Mouse (Mus musculus) common myeloid progenitor, adult 5-6 weeks (primary cell): ENCODE measurements around the gene Aoc2. TPM values are rescaled to one million over a fixed set of nuclear protein-coding genes. Genes with fewer than 3 reads are reported as not detected.
A peak's percentile ranks its signal among the peaks of the same experiment; 100 is the strongest.
"Not testable (repeated sequence)": the region's sequence is repeated elsewhere in the genome, so short reads cannot be mapped to it uniquely, and the experiment has no call there.

Experiments used
- ATAC-seq: replicated peaks from 2 replicates; pipeline ENCODE4 v1.8.0; 2016; ENCODE audit warnings: low read depth, mild to moderate bottlenecking, moderate TSS enrichment, inconsistent platforms; ENCODE audit not compliant: poor library complexity, severe bottlenecking
- total RNA-seq: library from RNA; stranded (forward); fragments of 200-1000, 187-1606 nt; gene quantifications from 2 replicates; pipeline ENCODE4 v1.2.3, GENCODE M21; 2017

Aoc2 gene
- total RNA-seq, 1 experiment from 2014 or later: 2.4 TPM

DNA sequence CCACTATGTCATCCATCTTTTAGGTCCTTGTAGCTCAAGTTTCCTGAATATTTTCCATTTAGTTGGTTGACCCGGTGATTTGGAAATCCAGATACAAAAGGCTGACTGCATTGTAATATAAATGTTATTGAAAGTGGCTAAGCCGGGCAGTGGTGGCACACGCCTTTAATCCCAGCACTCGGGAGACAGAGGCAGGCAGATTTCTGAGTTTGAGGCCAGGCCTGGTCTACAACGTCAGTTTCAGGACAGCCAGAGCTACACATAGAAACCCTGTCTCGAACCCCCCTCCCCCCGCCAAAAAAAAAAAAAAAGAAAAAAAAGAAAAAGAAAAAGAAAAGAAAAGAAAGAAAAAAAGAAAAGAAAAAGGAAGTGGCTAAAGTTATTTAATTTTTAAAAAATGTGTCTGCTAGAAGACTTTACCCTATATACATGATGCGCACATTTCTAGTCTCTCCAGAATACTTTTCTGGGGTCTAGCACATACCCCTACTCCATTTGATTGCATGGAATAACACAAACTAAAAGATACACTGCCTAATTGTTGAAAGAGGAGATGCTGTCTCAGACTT, 9.7 kb upstream of the Aoc2 start:
- no peak for ATAC-seq

DNA sequence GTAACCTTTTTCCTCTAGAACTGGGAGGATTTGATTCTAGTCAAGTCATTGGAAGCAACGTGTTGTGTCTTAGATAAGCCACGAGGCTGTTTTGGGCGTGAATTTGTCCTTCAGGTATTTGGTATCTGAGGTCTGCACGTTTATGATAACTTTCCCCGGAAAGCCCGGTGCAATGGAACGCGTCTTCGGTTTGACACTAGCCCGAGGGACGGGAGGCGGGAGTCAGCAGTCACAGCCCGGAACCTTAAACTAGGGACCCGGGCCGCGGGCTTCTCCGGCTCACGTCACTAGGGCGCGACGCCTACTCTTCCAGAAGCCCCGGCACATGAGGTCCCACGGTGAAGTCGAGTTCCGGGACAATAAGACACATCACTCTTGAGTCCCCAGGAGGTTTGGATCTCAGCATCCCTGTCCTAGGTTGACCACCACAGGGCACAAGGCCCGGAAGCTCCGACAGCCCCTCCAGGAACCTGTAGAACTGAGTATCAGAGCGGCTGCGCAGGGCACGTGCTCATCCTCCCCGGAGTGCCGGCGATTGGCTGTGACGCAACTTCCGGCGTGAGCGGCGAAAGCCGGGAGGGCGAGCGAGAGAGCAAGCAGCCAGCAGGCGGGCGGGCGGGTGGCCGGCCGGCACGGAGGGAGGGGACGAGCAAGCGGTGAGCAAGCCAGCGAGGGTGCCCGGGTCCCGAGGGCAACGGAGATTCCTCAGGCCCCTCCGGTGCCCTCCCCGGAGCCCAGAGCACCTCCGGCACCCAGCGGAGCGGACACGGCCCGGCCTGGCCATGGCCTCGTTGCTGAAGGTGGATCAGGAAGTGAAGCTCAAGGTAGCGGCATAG, 9.0 kb upstream of the Aoc2 start, which contains the start of gene Psme3:
TSS of gene Psme3 (plus strand) at position 549 of the 836 bp plus-strand sequence.
- peak; percentile 91 for ATAC-seq

GRCm38 (mm10) chr11:101316501-101316917, 8.4 kb upstream of the Aoc2 start:
- ATAC-seq: peak; percentile 13; the same call in 1 of the 2 replicates

- peak; percentile 81 for ATAC-seq
Observed at GRCm38 (mm10) chr11:101323609-101324008, 1.3 kb upstream of the Aoc2 start.

GRCm38 (mm10) chr11:101325201-101325600, 338 bp downstream of the Aoc2 start:
- ATAC-seq: not testable (repeated sequence)

GRCm38 (mm10) chr11:101326147-101326546, 1.3 kb downstream of the Aoc2 start:
- no peak for ATAC-seq

DNA sequence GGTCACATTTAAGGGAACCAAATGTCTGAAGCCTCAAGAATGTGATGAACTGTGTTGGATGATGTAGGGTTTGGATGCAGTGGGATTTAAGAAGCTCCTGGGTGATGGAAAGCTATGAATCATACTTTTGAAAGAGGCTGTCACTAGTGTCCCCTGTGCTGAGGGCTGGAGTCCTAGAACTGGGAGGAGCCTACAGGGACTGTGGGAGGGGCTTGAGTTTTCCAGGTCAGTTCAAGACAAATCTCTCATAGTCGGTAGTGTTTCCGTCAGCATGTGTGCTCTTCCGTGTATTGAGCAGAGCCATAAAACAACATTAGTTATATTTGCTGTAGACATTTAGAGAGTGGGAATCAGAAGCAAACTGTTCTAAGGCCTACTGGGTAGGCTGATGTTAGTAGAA, 2.4 kb downstream of the Aoc2 start:
- no peak for ATAC-seq

DNA sequence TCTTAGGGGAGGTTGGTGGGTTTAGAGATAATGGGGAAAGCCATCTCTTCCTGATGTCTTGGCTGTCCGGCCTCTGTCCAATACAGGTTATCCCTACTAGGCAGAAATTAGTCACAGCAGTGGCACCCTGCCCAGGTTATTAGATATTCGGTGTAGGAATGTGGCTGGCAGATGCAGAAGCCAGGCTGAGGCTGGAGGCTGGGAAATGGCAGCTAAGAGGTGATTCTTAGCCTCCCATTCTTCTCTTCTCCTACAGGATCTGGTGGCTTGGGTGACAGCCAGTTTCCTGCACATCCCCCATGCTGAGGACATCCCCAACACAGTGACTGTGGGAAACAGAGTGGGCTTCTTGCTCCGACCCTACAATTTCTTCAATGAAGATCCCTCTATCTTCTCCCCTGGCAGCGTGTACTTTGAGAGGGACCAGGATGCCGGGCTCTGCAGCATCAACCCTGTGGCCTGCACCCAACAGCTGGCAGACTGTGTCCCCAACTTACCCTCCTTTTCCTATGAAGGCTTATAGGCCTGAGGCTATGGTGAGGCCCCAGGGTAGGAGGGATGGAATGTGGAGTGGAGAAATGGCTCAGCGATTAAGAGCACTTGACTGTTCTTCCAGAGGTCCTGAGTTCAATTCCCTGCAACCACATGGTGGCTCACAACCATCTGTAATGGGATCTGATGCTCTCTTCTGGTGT, 4.2 kb downstream of the Aoc2 start:
- ATAC-seq: no peak

DNA sequence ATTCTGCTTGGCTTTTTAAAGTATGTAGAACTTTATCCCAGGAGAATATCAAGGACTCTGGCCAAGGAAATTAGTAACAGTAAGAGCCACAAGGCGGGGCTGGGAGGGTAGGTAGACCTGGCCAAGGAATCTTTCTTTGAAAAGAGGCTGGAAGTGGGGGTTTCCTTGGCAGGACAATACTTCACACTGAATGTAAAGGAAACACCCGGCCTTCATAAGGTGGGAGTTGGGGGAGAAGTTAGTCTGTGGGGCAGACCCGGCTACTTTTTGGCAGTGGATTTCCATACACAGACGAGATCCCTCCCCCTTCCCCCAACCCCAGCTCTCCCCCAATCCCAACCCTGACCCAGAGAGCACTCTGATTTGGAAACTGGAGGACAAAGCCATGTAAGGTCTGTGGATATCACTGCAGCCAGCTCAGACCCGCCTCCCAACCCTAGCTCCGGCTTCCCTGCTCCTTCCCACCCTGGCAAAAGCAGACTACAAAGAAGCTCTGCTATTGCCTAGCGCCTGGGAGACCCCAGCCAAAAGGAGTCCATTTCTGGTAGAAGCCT, 5.6 kb downstream of the Aoc2 start, which contains the start of gene Aoc3:
TSS of gene Aoc3 (plus strand) at position 235 of the 554 bp plus-strand sequence.
- ATAC-seq: no peak

GRCm38 (mm10) chr11:101330961-101331360, 6.1 kb downstream of the Aoc2 start:
- ATAC-seq: not testable (repeated sequence)

GRCm38 (mm10) chr11:101332537-101332936, 7.7 kb downstream of the Aoc2 start:
- no peak for ATAC-seq

DNA sequence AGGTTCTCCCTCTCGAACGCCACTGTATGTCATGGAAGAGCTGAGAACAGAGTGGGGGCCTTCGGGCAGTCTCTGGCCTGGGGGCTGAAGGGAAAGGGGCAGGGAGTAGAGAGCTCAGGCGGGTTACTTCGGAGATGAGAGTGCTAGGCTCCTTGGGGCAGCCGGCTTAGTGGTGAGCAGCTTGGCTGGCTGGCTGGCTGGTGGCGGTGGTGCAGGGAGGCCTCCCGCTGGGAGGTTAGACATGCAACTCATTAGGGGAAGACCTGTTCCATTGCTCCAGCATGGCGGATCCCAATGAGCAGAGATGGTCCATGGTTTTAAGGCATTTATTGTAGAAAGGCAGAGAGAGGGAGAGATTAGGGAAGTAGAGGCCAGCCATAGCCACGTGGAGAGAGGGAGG, 9.2 kb downstream of the Aoc2 start:
- ATAC-seq: no peak

GRCm38 (mm10) chr11:101334516-101334915, 9.7 kb downstream of the Aoc2 start:
- no peak for ATAC-seq

DNA sequence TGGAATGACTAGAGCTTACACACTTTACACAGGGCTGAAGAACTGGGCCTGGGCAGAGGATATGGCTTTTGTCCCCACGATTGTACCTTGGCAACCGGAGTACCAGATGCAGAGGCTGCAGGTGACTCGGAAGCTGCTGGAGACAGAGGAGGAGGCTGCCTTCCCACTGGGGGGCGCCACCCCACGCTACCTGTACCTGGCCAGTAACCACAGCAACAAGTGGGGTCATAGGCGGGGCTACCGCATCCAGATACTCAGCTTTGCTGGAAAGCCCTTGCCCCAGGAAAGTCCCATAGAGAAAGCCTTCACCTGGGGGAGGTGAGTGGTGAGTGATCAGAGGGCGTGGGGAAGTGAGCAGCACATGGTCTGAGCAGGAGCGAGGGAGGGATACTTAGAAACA, 10.8 kb downstream of the Aoc2 start:
- ATAC-seq: no peak

GRCm38 (mm10) chr11:101338123-101338760, 13.4 kb downstream of the Aoc2 start:
- ATAC-seq: peak; percentile 90

DNA sequence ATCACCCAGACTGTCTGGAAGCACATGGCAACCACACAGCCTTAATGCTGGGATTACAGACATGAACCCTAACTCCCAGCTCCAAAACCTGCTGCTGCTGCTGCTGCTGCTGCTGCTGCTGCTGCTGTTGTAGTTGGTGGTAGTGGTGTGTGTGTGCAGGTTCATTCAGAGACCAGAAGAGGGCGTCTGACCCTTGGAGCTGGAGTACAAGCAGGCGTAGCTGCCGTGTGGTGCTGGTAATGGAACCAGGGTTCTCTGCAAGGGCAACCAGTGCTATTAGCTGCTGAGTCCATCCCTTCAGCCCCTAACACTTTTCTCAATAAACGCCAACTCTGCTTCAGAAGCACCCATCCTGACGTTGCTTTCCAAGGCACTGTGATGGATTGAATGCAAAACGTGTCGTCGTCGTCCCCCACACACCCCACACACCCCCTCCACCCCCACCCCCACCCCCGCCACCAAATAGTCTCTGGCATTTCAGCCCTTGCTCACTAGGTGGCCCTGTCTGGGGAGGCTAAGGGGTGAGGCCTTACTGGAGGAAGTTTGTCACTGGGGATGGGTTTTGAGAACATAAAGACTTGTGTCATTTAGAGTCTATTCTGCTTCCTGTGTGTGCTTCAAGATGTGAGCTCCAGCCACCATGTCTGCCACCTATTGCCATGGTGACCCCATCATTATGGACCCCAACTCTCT, 22.4 kb downstream of the Aoc2 start:
- no peak for ATAC-seq

GRCm38 (mm10) chr11:101348774-101349173, 23.9 kb downstream of the Aoc2 start:
- no peak for ATAC-seq

- ATAC-seq: no peak
Observed at GRCm38 (mm10) chr11:101349216-101349615, 24.4 kb downstream of the Aoc2 start.

DNA sequence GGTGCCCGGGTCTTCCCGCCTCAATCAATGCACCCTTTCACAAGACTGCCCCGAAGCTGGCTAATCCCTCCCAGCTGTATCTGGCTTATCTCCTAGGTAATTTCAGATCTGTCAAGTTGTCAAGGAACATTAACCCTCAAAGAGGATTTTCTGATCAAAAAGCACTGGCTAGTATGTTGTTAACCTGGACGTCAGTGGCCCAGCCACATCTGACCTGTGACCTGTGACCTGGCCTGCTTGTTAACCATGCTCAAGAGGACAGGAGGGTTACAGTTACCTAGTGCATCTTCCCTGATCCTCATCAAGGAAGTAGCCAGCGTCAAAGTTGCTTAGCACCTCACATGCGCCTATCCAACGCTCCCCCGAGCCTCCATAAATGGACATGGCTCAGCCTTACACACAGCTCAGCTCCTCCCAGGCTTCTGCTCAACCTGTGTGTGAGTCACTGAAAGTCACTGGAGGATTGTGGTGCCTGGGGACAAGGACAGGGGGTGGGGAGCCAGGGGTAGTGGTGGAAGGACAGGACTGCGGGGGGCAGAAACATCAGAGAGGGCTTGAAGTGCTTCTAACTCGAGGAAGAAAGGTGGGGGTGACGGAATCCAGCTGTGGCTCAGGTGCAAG, 26.3 kb downstream of the Aoc2 start:
- no peak for ATAC-seq
